Mouse (Mus musculus): ENCODE measurements around the gene Plxna1.

GRCm38 (mm10) chr6:89308213-89308973 is 54.0 kb downstream of the Plxna1 start:
- TF ChIP-seq CTCF (IDR thresholded peaks at IDR 0.05 in 2 of 3, conservative IDR thresholded peaks at IDR 0.05 in 1 of 3; ENCODE audit: control insufficient read depth in 1 of 3, insufficient read depth in 1 of 3, low read depth in 2 of 3, low read length in 3 of 3, poor library complexity in 1 of 3, severe bottlenecking in 1 of 3), result no peak
- TF ChIP-seq USF1 (IDR thresholded peaks at IDR 0.05; ENCODE audit: low read depth, low read length), result no peak
- no peak for TF ChIP-seq EP300 (IDR thresholded peaks at IDR 0.05; ENCODE audit: low read depth in 1 of 2, low read length in 2 of 2)
- no peak for TF ChIP-seq ZKSCAN1 (IDR thresholded peaks at IDR 0.05; ENCODE audit: low read depth, low read length)
- no peak for TF ChIP-seq KAT2A (conservative IDR thresholded peaks at IDR 0.05; ENCODE audit: low read depth, low read length)
- TF ChIP-seq E2F4 (IDR thresholded peaks at IDR 0.05; ENCODE audit: borderline replicate concordance, low read depth, low read length), result no peak
- no peak for TF ChIP-seq GATA1 (IDR thresholded peaks at IDR 0.05; ENCODE audit: low read depth, low read length)
- no peak for TF ChIP-seq CHD2 (IDR thresholded peaks at IDR 0.05; ENCODE audit: low read length)

Data from MEL (cell line).